Mouse (Mus musculus) megakaryocyte, embryonic 14.5 days (primary cell): Measurements from ENCODE around the gene Snx29.

Source experiments
- FLI1 ChIP-seq: IDR thresholded peaks from 2 replicates; pipeline ENCODE4 v1.6.1; 2012; ENCODE audit warnings: low read length, inconsistent platforms, mixed read lengths
- GATA1 ChIP-seq: IDR thresholded peaks from 3 replicates; pipeline ENCODE4 v1.6.1; 2012; ENCODE audit warnings: mixed read lengths, low read length, inconsistent platforms, borderline replicate concordance

- TF ChIP-seq GATA1 (no peak), FLI1 (no peak)
Observed at GRCm38 (mm10) chr16:11743724-11744123, 421.0 kb downstream of the Snx29 start.
